Mouse (Mus musculus) hindbrain, embryonic 13.5 days (tissue): ENCODE measurements around the gene Gm20388. TPM values are rescaled to one million over a fixed set of nuclear protein-coding genes. Genes with fewer than 3 reads are reported as not detected.

Source experiments
- ATAC-seq: fragments of 200-750 bp; cut with Nextera tagmentation; 2 replicates; pipeline ENCODE4 v1.8.0; 2017; ENCODE audit warnings: moderate TSS enrichment; ENCODE audit not compliant: low FRiP score
- H3K27ac ChIP-seq: fragments of 300-500 bp; sonication (generic); 2 replicates; pipeline ENCODE4 v1.5.1; 2015; ENCODE audit warnings: inconsistent platforms, mild to moderate bottlenecking, moderate library complexity
- H3K27me3 ChIP-seq: fragments of 300-500 bp; sonication (generic); 2 replicates; pipeline ENCODE4 v1.6.1; 2015; ENCODE audit warnings: mild to moderate bottlenecking, inconsistent platforms
- H3K36me3 ChIP-seq: fragments of 300-500 bp; sonication (generic); 2 replicates; pipeline ENCODE4 v1.6.1; 2015; ENCODE audit warnings: mild to moderate bottlenecking, inconsistent platforms
- H3K4me1 ChIP-seq: fragments of 300-500 bp; sonication (generic); replicated peaks from 2 replicates; pipeline ENCODE4 v1.6.1; 2015; ENCODE audit warnings: inconsistent platforms
- H3K4me2 ChIP-seq: fragments of 300-500 bp; sonication (generic); 2 replicates; pipeline ENCODE4 v1.6.1; 2015; ENCODE audit warnings: inconsistent platforms, mild to moderate bottlenecking, moderate library complexity
- H3K4me3 ChIP-seq: fragments of 300-500 bp; sonication (generic); 2 replicates; pipeline ENCODE4 v1.5.1; 2015; ENCODE audit warnings: mild to moderate bottlenecking, inconsistent platforms
- H3K9ac ChIP-seq: fragments of 300-500 bp; sonication (generic); 2 replicates; pipeline ENCODE4 v1.6.1; 2015; ENCODE audit warnings: mild to moderate bottlenecking, inconsistent platforms
- H3K9me3 ChIP-seq: fragments of 300-500 bp; sonication (generic); 2 replicates; pipeline ENCODE4 v1.6.1; 2016; ENCODE audit warnings: inconsistent platforms
- WGBS: fragments of 180-500 bp; shearing (Covaris S2); methylation state at CpG from one replicate; pipeline ENCODE4 v1.1.7; 2015; 5-methylcytosine and 5-hydroxymethylcytosine counted together
- polyA plus RNA-seq: library from polyadenylated mRNA; unstranded; fragments of >200 nt; fragmentation: Nextera tagmentation; extraction: Ambion mirVana; gene quantifications from 2 replicates; pipeline ENCODE4 v1.2.1, GENCODE M21; 2015

The Gm20388 gene
- polyA plus RNA-seq, 1 experiment from 2014 or later: 1.9 TPM

GRCm38 (mm10) chr8:123791101-123791844 is 3880.6 kb downstream of the Gm20388 start:
- H3K4me2 ChIP-seq: no peak overlapping the region
- H3K9ac ChIP-seq: peak overlapping the region; percentile 40; the same call in 1 of the 2 replicates
- no peak for ATAC-seq
- WGBS: 21% methylated on average over 16 of the region's 16 CpGs
- H3K4me3 ChIP-seq: no peak overlapping the region
- H3K27ac ChIP-seq: peak overlapping the region; percentile 15; the same call in 1 of the 2 replicates
- H3K36me3 ChIP-seq: no peaks in the 10 kb centered on the region
- H3K4me1 ChIP-seq: peaks cover 24% of the 10 kb centered on the region
- H3K9me3 ChIP-seq: no peaks in the 10 kb centered on the region
- H3K27me3 ChIP-seq: 0 out of 2 replicates have a peak, but pooled peaks cover 4% of the 10 kb centered on the region

DNA sequence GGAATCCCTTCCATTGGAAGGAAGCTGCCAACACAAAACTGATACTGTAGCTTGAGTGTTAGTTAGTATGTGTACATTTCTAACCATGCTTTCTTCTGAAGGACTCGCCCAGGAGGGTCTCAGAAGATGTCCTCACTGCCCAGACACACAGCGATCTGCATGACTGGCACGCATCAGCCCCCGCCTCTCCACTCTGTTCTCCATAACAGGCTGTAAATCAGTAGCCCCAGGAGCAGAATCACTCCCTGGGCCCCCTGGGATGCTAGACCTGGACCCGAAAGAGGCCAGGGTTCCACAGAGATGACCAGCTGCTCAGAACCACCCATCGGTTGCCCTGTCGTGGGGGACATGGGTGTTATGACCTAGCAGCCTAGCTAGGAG is 3881.2 kb downstream of the Gm20388 start:
- H3K9ac ChIP-seq: peak overlapping the region; percentile 40; the same call in 1 of the 2 replicates
- no peak overlapping the region for H3K4me2 ChIP-seq
- H3K4me1 ChIP-seq: peaks cover 24% of the 10 kb centered on the region
- no peaks in the 10 kb centered on the region for H3K36me3 ChIP-seq
- peak overlapping the region; percentile 15 for H3K27ac ChIP-seq
- H3K9me3 ChIP-seq: no peaks in the 10 kb centered on the region
- H3K4me3 ChIP-seq: no peak overlapping the region
- WGBS: 57% methylated on average over 7 of the region's 7 CpGs
- no peak for ATAC-seq
- H3K27me3 ChIP-seq: 0 out of 2 replicates have a peak, but pooled peaks cover 4% of the 10 kb centered on the region

- no peaks in the 10 kb centered on the region for H3K36me3 ChIP-seq
- no peak overlapping the region for H3K27ac ChIP-seq
- H3K9me3 ChIP-seq: no peaks in the 10 kb centered on the region
- no peak overlapping the region for H3K4me3 ChIP-seq
- 50% methylated on average over 10 of the region's 10 CpGs for WGBS
- peaks cover 24% of the 10 kb centered on the region for H3K4me1 ChIP-seq
- no peak for ATAC-seq
- no peak overlapping the region for H3K4me2 ChIP-seq
- no peak overlapping the region for H3K9ac ChIP-seq
- H3K27me3 ChIP-seq: 0 out of 2 replicates have a peak, but pooled peaks cover 4% of the 10 kb centered on the region
Observed at GRCm38 (mm10) chr8:123793900-123794299, 3883.3 kb downstream of the Gm20388 start.

GRCm38 (mm10) chr8:123794766-123795165 is 3884.1 kb downstream of the Gm20388 start:
- H3K4me3 ChIP-seq: no peak overlapping the region
- H3K27me3 ChIP-seq: 0 out of 2 replicates have a peak, but pooled peaks cover 4% of the 10 kb centered on the region
- no peaks in the 10 kb centered on the region for H3K36me3 ChIP-seq
- WGBS: 85% methylated on average over 4 of the region's 4 CpGs
- H3K9me3 ChIP-seq: no peaks in the 10 kb centered on the region
- no peak overlapping the region for H3K27ac ChIP-seq
- H3K4me1 ChIP-seq: peaks cover 24% of the 10 kb centered on the region
- H3K4me2 ChIP-seq: no peak overlapping the region
- no peak for ATAC-seq
- no peak overlapping the region for H3K9ac ChIP-seq

- H3K9ac ChIP-seq: no peak overlapping the region
- no peak overlapping the region for H3K27ac ChIP-seq
- H3K4me1 ChIP-seq: peaks cover 10% of the 10 kb centered on the region
- H3K4me3 ChIP-seq: no peak overlapping the region
- H3K4me2 ChIP-seq: no peak overlapping the region
- ATAC-seq: no peak
- WGBS: 61% methylated on average over 4 of the region's 4 CpGs
- no peaks in the 10 kb centered on the region for H3K9me3 ChIP-seq
- 0 out of 2 replicates have a peak, but pooled peaks cover 4% of the 10 kb centered on the region for H3K27me3 ChIP-seq
- no peaks in the 10 kb centered on the region for H3K36me3 ChIP-seq
Observed at GRCm38 (mm10) chr8:123796758-123797157, 3886.1 kb downstream of the Gm20388 start.

DNA sequence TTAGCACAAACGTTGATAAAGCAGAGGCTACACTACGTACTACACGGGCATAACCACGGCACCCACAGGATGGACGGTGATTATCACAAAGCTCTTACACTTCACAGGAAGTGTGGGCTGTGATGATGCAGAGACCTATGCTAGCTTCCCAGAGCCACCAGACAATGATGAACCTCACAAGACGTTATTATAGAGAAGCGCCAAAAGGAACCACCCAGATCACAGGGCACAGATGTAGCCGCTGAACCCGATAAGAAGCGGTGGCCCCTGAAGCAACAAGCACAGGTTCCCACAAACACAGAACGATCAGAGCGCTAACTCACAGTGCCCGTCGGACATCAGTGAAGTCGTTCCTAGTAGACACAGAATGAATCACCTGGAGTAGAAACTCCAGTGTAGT is 3887.3 kb downstream of the Gm20388 start:
- Histone ChIP-seq H3K36me3 (no peaks in the 10 kb centered on the region), H3K27me3 (no peaks in the 10 kb centered on the region), H3K9ac (no peak overlapping the region), H3K4me3 (no peak overlapping the region), H3K4me2 (no peak overlapping the region), H3K4me1 (peaks cover 7% of the 10 kb centered on the region; the same call in 1 of the 2 replicates), H3K9me3 (no peaks in the 10 kb centered on the region), H3K27ac (no peak overlapping the region)
- WGBS: 94% methylated on average over 15 of the region's 15 CpGs
- no peak for ATAC-seq

DNA sequence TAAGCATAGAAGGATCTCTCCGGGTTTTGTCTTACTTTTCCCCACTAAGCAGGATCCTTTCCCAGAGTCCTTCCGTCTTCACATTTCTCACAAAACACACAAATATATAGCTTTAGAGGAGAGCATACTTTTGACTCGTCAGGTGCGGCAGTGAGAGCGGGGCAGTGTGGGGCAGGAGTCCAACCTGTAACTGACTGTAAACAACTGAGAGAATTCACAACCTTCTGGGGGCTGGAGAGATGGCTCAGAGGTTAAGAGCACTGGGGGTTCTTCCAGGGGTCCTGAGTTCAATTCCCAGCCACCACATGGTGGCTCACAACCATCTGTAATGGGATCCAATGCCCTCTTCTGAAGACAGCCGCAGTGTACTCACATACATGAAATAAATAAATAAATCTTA is 3888.8 kb downstream of the Gm20388 start:
- no peak overlapping the region for H3K4me2 ChIP-seq
- H3K4me1 ChIP-seq: no peaks in the 10 kb centered on the region
- ATAC-seq: no peak
- no peaks in the 10 kb centered on the region for H3K27me3 ChIP-seq
- no peaks in the 10 kb centered on the region for H3K36me3 ChIP-seq
- WGBS: 82% methylated on average over 6 of the region's 6 CpGs
- no peaks in the 10 kb centered on the region for H3K9me3 ChIP-seq
- no peak overlapping the region for H3K27ac ChIP-seq
- no peak overlapping the region for H3K4me3 ChIP-seq
- no peak overlapping the region for H3K9ac ChIP-seq

DNA sequence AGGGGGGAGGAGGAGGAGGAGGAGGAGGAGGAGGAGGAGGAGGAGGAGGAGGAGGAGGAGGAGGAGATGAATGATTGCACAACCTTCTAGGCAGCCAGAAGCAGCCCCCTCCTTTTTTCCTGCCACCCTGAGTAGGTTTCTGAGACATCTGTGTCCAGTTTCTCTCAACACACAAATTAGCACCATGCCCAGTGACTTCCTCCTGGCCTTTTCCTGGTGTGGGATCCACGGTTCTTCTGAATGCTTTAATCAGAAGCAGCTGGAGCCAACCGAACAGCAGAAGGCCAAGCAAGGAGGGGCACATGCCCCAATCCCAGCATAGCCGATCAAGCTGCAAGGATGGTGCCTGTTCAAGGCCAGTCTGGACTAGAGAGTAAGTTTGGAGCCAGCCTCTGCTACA is 3889.2 kb downstream of the Gm20388 start:
- no peaks in the 10 kb centered on the region for H3K4me1 ChIP-seq
- no peak for ATAC-seq
- no peaks in the 10 kb centered on the region for H3K27me3 ChIP-seq
- no peak overlapping the region for H3K9ac ChIP-seq
- H3K4me3 ChIP-seq: no peak overlapping the region
- H3K36me3 ChIP-seq: no peaks in the 10 kb centered on the region
- WGBS: 75% methylated on average over 3 of the region's 3 CpGs
- H3K27ac ChIP-seq: no peak overlapping the region
- no peak overlapping the region for H3K4me2 ChIP-seq
- H3K9me3 ChIP-seq: no peaks in the 10 kb centered on the region

GRCm38 (mm10) chr8:123800867-123801266 is 3890.2 kb downstream of the Gm20388 start:
- Histone ChIP-seq H3K27me3 (no peaks in the 10 kb centered on the region), H3K9ac (no peak overlapping the region), H3K4me2 (no peak overlapping the region), H3K9me3 (no peaks in the 10 kb centered on the region), H3K27ac (no peak overlapping the region), H3K36me3 (no peaks in the 10 kb centered on the region), H3K4me3 (no peak overlapping the region), H3K4me1 (peaks cover 7% of the 10 kb centered on the region)
- no peak for ATAC-seq
- 93% methylated on average over 7 of the region's 7 CpGs for WGBS

DNA sequence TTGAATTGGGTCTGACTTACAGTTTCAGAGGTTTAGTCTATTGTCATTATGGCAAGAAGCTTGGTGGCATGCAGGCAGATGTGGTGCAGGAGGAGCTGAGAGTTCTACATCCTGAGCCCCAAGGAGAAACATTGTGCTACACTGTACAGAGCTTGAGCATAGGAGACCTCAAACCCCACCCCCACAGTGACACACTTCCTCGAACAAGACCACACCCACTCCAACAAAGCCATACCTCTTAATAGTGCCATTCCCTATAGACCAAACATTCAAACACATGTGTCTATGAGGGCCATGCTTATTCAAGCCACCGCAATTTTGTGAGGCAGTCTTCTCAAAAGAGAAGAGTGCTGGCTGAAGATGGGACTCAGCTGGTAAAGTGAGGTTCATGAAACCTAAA is 3890.9 kb downstream of the Gm20388 start:
- Histone ChIP-seq H3K4me3 (no peak overlapping the region), H3K27ac (no peak overlapping the region), H3K9ac (no peak overlapping the region), H3K4me2 (no peak overlapping the region), H3K36me3 (no peaks in the 10 kb centered on the region), H3K9me3 (no peaks in the 10 kb centered on the region), H3K4me1 (peaks cover 9% of the 10 kb centered on the region), H3K27me3 (no peaks in the 10 kb centered on the region)
- no peak for ATAC-seq
- WGBS: 86% methylated on average over 2 of the region's 2 CpGs

DNA sequence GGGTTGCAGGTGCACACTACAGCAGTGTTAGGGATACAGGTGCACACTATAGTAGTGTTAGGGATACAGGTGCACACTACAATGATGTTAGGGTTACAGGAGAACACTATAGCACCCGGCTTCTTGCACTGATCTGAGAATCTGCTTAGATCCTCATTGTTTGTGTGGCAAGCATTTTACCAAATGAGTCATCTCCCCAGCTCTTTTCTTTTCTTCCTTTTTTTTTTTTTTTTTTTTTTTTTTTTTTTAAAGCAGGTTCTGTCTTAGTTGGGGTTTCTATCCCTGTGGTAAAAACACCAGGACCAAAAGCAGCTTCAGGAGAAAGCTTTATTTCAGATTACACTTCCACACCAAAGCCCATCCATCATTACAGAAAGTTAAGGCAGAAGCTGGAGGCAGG is 3893.0 kb downstream of the Gm20388 start:
- no peak overlapping the region for H3K9ac ChIP-seq
- no peak overlapping the region for H3K4me2 ChIP-seq
- 86% methylated on average over 1 of the region's 1 CpGs for WGBS

GRCm38 (mm10) chr8:123804586-123804985 is 3893.9 kb downstream of the Gm20388 start:
- H3K4me3 ChIP-seq: no peak overlapping the region

More for the DNA sequence above, 3893.0 kb downstream of the Gm20388 start:
- no peaks in the 10 kb centered on the region for H3K9me3 ChIP-seq
- no peak overlapping the region for H3K4me3 ChIP-seq
- H3K4me1 ChIP-seq: peaks cover 28% of the 10 kb centered on the region
- no peak for ATAC-seq
- H3K36me3 ChIP-seq: no peaks in the 10 kb centered on the region
- no peaks in the 10 kb centered on the region for H3K27me3 ChIP-seq
- no peak overlapping the region for H3K27ac ChIP-seq

DNA sequence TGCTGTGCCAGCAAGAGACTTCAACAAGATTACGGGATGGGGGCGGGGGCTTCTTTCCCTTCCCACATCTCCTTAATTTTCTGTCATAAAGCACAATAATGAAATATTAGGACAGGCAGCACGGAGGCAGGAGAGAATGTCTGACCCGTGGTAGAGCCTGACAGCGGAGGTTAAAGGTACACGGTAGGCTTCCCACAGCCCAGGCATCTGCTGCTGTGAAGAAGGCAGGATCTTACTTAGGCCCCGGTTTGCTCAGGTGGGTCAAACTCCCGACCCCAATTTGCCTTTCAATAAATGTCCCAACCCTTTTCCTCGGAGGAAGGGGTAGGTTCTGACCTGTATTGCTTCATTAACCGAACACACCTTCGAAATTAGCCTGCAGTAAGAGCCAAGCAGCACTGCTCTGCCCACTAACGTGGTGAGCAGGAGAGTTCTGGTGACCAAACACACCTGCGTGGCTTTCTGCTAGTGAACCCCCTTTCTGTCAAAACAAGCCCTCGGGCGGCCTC is 3894.6 kb downstream of the Gm20388 start:
- H3K27ac ChIP-seq: peak overlapping the region; percentile 86
- H3K36me3 ChIP-seq: no peaks in the 10 kb centered on the region
- no peaks in the 10 kb centered on the region for H3K27me3 ChIP-seq
- H3K9ac ChIP-seq: peak overlapping the region; percentile 89
- peaks cover 36% of the 10 kb centered on the region for H3K4me1 ChIP-seq
- ATAC-seq: peak; percentile 38
- peak overlapping the region; percentile 86 for H3K4me2 ChIP-seq
- no peaks in the 10 kb centered on the region for H3K9me3 ChIP-seq
- peak overlapping the region; percentile 81 for H3K4me3 ChIP-seq
- 14% methylated on average over 15 of the region's 15 CpGs for WGBS

More at GRCm38 (mm10) chr8:123804586-123804985, 3893.9 kb downstream of the Gm20388 start:
- Histone ChIP-seq H3K9ac (no peak overlapping the region), H3K4me2 (no peak overlapping the region), H3K4me1 (peaks cover 36% of the 10 kb centered on the region), H3K27ac (no peak overlapping the region), H3K36me3 (no peaks in the 10 kb centered on the region), H3K9me3 (no peaks in the 10 kb centered on the region), H3K27me3 (no peaks in the 10 kb centered on the region)
- WGBS: 85% methylated on average over 7 of the region's 7 CpGs
- ATAC-seq: no peak
